Mouse (Mus musculus) B cell, adult 2 months (primary cell): ENCODE data around the gene Snx32.
"Not testable (repeated sequence)": the region's sequence is repeated elsewhere in the genome, so short reads cannot be mapped to it uniquely, and the experiment has no call there.

ENCODE experiments used
- DNase-seq, 2 experiments: peaks; one replicate each; pipeline ENCODE4 v3.0.0; 2022

The Snx32 gene

DNA sequence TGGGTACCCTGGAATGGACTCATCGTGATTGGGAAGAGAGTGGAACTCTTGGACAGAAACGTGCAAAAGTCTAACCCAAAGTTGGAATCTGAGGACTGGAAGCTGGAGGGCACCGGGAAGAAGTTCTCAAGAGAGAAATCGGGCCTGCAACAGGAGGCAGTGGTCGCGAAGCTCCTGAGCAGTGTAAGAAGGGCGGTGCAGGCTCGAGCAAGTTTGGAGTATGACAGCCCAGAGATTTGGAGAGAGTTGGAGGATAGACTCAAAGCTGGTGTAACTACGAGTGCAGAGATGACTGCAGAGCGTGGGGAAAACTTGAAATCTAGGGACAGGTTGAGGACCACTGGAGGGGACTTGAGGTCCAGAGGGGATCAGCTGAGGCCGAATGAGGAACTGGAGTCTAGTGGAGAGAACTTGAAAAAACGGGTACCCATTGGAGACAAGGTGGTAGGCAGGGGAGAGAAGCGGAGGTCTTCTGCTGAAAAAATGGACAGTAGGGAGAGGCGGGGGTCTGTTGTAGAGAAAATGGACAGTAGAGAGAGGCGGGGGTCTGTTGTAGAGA, 815 bp upstream of the Snx32 start:
- DNase-seq = peak; percentile 26 to 30

DNA sequence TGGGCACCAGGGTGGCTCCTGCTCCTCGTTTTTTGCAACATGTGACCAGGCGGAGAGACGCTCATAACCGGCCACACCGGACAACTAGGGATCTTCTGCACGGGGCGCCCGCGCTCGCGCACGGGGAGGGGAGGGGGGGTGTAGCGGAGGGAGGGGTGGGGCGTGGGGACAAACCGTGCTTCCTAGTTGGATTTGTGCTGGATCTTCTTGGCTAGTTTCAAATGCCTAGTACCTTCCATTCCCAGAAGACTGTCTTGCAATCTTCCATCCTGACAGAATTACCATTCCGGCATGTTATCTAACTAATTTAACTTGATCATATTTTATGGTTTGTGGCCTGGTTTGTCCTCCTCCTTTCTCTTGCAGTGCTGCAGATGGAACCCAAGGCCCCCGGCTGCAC, 6.7 kb downstream of the Snx32 start, which contains the start of gene 1700020D05Rik:
Gene 1700020D05Rik (minus strand): TSS at position 101 of the 400 bp plus-strand sequence.
- no peak for DNase-seq

- DNase-seq = no peak
These were observed 9.9 kb downstream of the Snx32 start for GRCm38 (mm10) chr19:5500330-5500875.

- no peak for DNase-seq
These were observed 14.3 kb downstream of the Snx32 start for GRCm38 (mm10) chr19:5496052-5496370.

DNA sequence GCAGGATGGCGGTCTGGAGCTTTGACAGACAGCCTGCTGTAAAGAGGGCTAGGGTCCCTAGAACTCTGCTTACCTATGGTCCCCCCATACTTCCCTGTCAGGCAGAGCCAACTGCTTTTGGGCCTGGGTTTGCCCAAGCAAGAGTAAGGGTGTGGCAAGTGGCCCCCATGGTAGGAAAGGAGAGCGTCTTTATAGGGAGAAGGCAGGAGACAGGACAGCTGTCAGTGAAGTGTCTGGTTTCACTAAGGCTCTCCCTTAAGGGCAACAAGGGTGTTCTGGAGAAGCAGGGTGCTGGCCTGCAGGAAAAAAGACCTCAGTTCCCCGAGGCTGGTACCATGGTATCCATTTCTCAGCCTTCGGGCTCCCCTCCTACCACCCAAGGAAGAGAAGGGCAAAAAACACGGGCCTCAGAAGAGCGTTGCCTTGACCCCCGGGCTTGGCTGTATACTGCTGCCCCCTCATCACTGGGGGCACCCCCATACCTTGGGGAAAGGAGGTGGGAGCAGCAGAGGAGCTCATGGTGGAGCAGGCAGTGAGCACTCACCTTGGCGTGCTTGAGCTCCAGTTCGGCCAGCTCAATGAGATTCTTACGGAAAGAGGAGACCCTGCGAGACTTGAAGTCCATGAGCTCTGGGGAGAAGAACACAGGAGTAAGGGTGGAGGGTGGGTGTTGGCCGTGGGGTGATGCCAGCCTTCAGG, 14.8 kb downstream of the Snx32 start:
- DNase-seq = no peak

GRCm38 (mm10) chr19:5494314-5494713, 16.0 kb downstream of the Snx32 start:
- DNase-seq = no peak

DNA sequence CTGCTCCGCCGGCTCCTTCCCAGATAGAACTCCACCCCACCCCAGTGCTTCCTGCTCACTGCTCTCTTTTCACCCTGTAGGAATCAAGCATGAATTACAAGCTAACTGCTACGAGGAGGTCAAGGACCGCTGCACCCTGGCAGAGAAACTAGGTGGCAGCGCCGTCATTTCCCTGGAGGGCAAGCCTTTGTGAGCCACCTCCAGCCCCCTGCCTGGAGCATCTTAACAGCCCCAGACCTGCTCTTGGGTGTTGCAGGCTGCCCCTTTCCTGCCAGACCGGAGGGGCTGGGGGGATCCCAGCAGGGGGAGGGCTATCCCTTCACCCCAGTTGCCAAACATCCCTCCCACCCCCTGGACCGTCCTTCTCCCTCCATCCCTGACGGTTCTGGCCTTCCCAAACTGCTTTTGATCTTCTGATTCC, 17.0 kb downstream of the Snx32 start:
- peak; percentile 53 to 61 for DNase-seq

DNA sequence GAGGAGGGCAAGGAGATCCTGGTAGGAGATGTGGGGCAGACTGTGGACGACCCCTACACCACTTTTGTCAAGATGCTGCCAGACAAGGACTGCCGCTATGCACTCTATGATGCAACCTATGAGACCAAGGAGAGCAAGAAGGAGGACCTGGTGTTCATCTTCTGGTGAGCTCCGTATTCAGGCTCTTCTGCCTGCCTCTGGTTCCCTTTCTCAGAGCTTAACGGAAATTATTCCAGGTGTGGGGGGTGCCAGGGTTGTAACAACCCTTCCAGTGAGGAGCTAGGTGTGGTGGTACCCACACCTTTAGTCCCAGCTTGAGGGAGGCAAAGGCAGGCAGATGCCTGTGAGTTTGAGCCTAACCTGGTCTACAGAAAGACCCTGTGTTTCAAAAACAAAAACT, 17.7 kb downstream of the Snx32 start:
- DNase-seq = no peak

GRCm38 (mm10) chr19:5490898-5491708, 19.2 kb downstream of the Snx32 start:
- peak; percentile 91 for DNase-seq

- DNase-seq = peak; percentile 94 to 95
These were observed 19.9 kb downstream of the Snx32 start, which contains the start of gene Cfl1 for GRCm38 (mm10) chr19:5490313-5490897. TSS of gene Cfl1 (plus strand) at chr19:5490455.

DNA sequence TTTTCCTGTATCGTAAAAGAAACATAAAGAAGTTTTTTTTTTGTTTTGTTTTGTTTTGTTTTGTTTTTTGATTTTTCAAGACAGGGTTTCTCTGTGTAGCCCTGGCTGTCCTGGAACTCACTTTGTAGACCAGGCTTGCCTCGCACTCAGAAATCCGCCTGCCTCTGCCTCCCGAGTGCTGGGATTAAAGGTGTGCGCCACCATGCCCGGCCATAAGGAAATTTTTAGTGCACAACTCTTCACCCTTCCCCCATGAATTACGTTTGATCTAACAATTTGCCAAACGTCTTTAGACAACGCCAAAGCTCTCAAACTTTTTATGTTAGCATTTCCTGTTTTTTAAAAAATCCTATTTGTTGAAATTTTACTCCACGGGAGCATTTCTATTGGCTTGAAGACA, 20.6 kb downstream of the Snx32 start:
- not testable (repeated sequence) for DNase-seq

GRCm38 (mm10) chr19:5488878-5489571, 21.3 kb downstream of the Snx32 start:
- peak; percentile 95 to 96 for DNase-seq

DNA sequence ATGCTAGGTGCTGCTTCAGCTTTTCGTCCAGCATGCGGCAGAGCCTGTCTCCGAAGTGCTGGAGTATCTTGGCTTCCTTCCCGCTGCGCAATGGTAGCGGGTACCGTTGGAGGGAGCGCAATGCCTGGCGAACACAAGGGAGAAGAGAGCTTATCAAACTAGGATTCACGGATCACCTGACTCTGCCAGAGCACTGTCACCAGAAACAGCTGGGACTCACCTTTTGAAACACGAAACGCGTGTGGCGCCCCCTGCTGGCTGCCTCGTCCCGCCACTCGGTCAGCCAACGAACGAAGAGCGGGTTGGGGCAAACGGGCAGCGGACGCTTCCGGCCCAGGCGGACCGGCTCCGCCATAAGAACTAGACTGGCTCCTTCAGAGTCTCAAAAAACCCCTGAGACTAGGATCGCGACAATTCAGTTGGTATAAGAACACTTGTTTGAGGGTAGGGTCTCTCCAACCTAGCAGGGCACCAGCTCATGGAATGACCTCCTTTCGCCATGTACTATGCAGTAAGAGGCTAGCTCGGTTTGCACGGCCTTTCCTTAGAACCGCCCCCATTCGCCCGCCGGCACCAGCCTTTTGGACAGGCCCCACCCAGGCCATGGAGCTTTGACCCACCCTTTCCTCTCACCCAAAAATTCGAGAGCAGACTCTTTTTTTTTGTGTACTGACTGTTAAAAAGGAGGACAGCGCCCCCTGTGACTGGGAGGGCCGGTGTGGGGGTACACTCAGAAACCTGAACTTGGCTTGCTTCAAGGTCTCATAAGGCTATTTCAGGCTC, 22.4 kb downstream of the Snx32 start, which contains the start of gene Mus81:
Gene Mus81 (minus strand): TSS at position 635 of the 783 bp plus-strand sequence.
- DNase-seq = peak; percentile 99

GRCm38 (mm10) chr19:5486771-5487170, 23.6 kb downstream of the Snx32 start:
- no peak for DNase-seq

DNA sequence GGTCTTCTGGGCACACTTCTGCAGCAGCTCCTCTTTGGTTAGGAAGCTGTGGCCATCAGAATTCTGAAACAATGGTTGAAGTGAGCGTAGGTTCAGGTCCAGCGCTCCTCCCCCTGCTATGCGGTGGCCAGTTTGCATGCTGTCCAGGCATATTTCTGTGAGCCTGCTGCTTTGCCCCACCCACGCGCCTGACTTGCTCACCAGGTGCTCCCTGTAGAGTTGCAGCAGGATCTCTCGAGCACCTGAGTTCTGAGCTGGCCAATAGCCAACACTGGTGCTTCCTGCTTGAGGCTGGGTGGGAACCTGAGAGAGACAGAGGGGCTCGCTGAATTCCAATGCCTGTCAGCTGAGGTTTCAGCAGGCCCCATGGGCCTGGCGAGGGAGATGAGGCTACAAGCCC, 24.1 kb downstream of the Snx32 start:
- DNase-seq = no peak

GRCm38 (mm10) chr19:5485821-5486220, 24.5 kb downstream of the Snx32 start:
- DNase-seq = no peak

GRCm38 (mm10) chr19:5485371-5485770, 25.0 kb downstream of the Snx32 start:
- no peak for DNase-seq

DNA sequence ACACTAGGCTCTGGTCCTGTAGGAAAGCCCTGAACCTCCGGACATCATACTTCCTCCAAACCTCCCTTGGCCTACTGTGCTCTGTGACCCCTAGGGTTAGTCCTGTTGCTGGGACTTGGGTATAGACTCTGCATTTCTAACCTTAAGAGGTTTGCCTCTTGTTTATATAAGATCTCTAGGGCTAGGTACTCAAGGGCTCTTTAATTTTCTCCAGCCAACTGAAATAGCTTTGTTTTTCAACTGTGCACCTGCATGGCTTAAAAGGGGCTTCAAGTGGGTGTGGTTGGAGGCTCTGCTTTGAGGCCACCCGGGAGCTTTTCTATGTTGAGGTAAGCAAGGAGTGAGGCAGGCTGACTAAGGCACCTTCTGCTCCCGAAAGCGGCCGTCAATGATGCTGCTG, 25.8 kb downstream of the Snx32 start:
- DNase-seq = no peak

DNA sequence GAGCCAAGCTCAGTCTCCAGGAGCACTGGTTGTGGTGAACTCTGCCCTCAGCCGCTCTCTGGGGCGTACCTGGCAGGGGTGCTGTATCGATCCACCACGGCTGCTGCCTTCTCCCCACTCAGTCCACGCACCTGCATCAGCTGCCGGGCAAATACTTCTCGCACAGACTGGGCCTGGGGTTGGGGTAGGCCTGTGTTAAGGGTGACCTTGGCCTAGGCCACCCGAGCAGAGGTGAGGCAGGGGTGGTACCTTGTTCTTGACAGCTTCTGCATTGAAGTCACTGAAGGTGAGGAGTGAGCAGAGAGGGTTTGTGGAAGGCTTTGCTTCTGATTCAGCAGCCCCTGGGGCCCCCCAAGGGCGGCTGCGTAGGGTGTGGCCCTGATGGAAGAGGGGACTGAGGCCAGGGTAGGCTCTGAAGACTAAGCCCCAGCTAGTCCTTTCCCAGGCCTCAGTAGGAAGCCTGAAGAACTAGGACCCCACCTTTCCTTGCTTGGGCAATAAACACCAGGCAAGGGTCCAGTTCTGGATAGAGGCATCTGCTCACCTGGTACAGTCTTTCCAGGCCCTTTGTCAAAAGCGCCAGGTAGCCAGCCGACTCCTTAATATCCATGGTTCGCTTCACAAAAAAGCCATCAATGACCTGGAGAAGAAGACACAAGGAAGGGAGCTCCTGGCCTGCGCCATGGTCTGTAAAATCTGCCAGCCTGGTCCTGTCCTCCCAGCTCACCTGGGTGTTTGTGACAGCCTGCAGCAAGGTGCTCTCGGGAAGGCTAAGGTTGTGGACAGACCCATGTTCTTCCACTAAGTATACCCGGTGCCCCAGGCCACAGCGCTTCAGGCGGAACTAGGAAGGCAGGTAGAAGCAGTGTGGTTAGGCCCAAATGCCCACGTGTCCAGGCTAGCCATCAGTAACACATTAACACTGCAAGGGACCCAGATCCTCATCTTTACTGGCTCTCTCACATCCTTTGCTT, 26.7 kb downstream of the Snx32 start:
- no peak for DNase-seq

DNA sequence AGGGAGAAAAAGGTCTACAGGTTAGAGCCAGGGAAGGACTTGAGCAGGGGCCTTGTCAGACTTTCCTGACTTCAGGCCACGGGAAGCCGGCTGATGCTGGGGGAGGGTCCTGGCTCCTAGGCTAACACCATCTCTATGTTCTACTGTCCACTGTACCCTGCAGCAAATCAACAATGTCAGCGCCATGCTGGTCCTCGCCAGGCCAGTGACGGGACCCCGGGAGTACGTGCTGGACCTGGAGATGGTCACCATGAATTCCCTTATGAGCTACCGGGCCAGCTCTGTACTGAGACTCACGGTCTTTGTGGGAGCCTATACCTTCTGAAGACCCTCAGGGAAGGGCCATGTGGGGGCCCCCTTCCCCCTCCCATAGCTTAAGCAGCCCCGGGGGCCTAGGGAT, 28.9 kb downstream of the Snx32 start:
- no peak for DNase-seq
